Mouse (Mus musculus): ENCODE results near the gene Slc12a8.

DNA sequence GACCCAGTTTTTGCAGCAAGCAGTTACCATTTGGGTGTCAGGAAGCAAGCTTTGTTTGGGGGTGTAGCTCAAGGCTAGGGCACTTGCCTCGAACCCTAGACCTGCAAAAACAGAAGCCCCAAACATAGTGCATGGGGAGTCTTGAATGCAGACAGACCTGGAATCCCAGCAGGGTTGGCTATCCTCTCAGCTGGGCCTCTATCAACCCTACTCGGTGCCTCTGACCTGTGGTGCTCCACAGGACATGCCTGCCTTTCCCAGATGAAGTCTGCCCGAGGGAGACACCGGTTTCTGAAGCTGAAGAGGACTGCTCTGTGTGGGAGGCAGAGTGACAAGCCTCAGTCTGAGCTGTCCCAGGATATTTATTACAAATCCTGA, 67.9 kb downstream of the Slc12a8 start:
- TF ChIP-seq CTCF (IDR thresholded peaks at IDR 0.05; ENCODE audit: low read depth) (no peak), EP300 (IDR thresholded peaks at IDR 0.05; ENCODE audit: low read depth) (no peak)

Measured in heart, postnatal 0 days (tissue).